Mouse (Mus musculus) layer of hippocampus, adult 18-20 months (tissue): ENCODE measurements at regions not wholly inside any gene's neighbourhood (a gene's known extent, or its start where the extent isn't known, plus 50 kb on each side); places are given as distances from the start of the nearest gene placed in this dataset.
"Not testable (repeated sequence)": the region's sequence is repeated elsewhere in the genome, so short reads cannot be mapped to it uniquely, and the experiment has no call there.

Experiments
- DNase-seq, 2 experiments: peaks; one replicate each; pipeline ENCODE4 v3.0.0; 2022; ENCODE audit warnings: low spot score in 2 of 2

DNA sequence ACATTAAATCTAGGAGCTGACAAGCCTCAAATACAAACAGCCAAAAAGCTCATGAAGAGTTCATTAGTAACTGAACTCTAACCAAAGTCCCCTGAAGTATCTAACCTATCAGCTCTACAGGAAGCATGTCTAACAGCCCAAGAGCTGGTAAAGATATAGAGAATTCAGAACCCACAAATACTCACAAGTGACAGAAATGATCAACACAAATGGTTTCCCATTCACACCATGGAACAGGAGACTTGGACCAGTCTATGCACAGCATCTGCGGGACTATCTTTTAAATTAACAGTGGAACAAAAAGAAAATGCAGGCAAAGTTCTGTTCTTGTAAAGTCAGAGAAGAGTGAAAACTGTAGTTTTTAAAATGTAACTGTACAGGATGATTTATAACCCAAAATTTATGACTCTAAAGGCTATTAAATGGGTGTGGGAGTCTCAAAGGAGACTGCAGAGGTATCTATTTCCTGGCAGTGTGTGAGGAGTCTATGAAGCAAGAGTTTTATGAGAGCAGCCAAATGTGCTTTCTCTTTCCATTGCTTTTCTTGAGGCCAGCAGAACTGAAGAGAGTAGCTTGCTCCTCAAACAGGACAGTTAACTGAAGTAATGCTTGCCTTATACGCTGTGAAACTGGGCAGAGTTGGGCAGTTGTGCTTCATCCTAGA lies 152.7 kb upstream of the Mad2l1 start:
- DNase-seq: no peak

DNA sequence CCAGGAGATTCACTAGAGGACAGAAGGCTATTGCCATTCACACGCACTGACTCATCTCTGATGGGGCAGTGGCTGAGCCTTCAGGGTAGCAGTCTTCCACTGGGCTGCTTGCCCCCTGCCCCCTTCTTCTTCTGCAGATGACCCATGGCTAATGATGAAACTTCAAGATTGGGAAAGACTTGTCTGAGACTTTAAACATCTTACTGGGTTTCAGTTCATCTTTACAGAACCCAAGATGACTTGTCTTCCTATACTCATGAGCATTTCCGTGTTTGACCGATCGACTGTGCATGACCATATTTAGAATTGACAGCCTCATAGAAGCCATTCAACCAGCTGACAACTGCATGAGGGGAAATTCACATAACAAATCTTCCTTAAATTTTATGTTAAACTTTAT lies 140.0 kb upstream of the Mad2l1 start:
- DNase-seq: no peak

DNA sequence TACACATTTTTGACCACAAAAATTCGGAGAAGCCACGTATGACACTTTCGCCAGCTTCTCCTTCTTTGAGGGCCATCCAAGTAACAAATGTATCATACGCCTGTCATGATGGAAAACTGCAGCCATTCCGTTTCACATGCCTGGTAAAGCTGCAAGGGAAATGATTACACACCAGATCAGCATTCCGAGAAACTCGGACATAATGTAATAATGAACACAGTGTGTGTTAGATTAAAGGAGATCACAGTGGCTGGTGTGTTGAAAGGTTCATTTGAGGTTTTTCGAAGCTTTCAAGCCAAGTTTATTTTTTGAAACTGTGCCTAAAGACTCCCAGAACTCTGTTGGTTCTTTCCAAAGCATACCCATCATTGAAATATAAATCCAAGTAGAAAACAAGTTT lies 137.8 kb upstream of the Mad2l1 start:
- no peak for DNase-seq

- DNase-seq: no peak
Measured at GRCm38 (mm10) chr6:66398674-66399073, 136.5 kb upstream of the Mad2l1 start.

- peak; percentile 10 to 22 for DNase-seq
Measured at GRCm38 (mm10) chr6:66399091-66399755, 136.0 kb upstream of the Mad2l1 start.

DNA sequence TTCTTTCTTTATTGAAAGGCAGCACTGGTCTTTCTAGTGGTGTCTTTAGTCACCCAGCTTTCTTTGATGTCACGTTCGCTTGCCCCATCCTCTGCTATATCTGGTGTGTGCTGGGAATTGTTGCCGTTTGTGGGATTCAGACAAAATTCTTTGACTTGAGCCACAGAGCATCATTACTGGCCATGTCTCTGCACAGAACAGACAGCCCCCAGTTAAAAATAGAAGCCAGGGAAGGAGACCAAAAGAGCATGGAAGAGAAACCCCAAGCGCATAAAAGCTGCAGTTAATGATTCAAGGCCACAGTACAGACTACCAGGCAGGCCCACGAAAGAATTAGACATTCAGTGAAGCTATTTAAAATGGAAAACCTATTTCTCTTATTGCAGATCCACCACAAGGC lies 133.7 kb upstream of the Mad2l1 start:
- no peak for DNase-seq

DNA sequence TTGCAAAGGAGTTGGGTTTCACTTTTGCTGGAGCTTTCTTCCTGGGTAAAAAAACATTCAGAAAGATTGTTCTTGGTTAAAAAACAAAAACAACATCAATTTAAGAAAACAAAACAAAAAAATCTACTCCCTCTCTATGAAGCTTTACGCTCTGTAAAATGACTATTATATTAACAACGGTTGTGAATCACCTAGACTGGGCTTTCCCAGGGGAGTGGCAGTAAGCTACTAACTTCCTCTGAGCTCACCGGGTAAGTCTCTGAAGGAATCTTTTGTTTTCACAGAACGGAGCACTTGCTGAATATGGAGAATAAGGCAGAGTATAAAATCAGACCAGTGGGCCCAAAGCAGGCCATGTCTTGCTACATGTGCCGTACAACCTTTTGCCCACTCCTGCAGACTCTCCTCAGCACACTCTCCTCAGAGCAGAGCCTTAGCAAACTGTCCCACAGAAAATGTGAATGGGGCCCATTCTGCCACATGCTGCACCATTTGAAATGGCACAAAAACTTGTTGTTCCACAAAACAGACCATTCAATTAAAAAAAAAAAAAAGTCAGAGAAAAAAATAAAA lies 133.2 kb upstream of the Mad2l1 start:
- no peak for DNase-seq

DNA sequence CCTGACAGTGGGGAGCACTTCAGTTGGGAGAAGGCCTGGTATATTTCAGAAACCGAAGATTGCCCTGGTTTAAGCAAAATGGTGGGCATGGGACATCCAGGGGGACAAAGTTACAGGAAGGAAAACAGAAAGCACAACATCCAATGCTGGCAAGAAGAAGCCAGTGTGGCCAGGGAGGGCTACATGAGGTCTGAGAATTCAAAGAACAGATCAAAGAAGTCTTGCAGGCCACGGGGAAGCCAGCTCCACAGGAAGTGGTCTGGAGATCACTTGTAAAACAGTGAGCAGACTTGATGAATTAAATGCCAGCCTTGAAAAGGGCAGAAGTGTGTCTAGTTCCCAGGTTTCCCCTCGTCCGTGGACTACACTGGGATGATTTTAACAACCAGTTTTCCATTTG lies 120.4 kb upstream of the Mad2l1 start:
- no peak for DNase-seq

DNA sequence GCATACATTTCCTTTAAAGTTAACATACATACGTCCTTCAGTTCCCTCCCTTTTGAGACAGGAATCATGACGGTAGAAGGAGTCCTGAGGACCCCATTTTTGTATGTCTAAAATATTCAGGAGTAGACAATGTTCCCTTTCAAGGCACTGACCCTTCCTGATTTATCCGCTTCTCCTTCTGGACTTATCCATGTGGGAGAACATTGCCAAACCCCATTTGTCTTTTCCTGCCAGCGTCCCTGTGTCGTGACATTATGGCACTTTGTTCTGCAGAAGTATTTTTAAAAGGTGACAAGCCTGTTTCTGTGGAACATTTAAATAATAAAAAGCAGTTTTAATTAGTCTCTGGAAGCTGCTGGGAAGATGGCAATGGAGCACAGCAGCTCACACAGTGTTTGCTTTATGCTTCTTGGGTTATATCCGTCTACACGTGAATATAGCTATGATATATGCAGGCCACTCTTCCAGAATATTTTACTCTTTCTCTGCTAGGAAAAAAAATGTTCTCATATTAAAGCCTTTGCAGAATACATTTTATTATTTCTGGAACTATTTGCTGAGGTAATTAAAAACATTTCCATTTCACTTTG lies 115.6 kb upstream of the Mad2l1 start:
- peak in 1 of 2 experiments; percentile 2 for DNase-seq

- DNase-seq: no peak
Measured at GRCm38 (mm10) chr6:66428370-66428769, 106.8 kb upstream of the Mad2l1 start.

- DNase-seq: not testable (repeated sequence)
Measured at GRCm38 (mm10) chr6:66450408-66450807, 84.8 kb upstream of the Mad2l1 start.

DNA sequence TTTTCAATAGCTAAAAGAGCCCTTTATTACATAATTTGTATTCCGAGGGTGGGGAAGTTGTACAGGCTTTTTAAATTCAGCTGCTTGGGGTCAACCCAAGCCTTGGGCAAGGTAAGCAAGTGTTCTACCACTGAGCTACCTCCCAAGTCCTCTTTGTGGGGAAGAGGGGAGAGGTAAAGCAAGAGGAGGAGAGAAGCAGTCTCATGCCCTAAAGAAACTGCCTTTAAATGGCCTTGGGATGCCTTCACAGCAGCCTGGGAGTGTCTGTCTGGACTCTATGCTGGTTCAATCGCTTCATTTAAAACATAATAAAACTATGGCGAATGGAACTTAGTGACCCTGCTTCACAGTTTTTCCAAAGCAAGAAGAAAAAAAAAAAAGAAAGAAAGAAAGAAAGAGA lies 77.0 kb upstream of the Mad2l1 start:
- DNase-seq: no peak

GRCm38 (mm10) chr6:66464540-66464939 lies 70.7 kb upstream of the Mad2l1 start:
- no peak for DNase-seq

DNA sequence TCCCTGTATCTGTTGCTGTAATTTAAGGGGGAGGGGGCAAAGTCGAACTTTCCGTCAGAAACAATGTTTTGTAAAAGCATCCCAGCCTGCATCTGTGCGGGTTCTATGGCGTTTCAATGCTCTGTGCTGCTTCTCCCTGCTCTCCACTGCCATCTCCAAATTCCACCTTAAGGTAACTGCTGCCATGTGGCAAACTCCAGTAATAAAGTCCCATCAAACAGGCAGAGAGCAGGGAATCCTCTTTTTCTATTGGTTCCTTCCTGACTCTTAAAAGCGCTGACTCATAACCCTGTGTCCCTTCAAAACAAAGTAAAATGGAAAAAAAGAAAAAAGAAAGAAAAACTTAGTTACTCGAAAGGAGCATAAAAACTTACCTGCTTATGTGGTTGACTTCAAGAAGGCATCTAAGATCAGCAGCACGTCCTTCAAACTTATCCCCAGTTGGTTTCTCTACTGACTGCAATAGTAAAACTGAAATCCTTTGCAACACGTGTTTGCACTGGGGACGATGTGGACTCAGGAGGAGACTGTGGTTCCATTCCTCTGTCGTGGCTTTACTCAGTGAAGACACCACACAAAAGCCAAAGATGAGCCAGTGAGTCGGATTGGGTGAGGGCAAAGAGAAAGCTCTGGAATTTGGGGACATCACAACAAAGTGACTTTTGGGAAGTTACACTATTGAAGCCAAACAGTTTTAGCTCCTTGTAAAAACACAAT lies 69.9 kb upstream of the Mad2l1 start:
- DNase-seq: no peak

- DNase-seq: peak in 1 of 2 experiments; percentile 25
Measured at GRCm38 (mm10) chr6:66466757-66467156, 68.4 kb upstream of the Mad2l1 start.

DNA sequence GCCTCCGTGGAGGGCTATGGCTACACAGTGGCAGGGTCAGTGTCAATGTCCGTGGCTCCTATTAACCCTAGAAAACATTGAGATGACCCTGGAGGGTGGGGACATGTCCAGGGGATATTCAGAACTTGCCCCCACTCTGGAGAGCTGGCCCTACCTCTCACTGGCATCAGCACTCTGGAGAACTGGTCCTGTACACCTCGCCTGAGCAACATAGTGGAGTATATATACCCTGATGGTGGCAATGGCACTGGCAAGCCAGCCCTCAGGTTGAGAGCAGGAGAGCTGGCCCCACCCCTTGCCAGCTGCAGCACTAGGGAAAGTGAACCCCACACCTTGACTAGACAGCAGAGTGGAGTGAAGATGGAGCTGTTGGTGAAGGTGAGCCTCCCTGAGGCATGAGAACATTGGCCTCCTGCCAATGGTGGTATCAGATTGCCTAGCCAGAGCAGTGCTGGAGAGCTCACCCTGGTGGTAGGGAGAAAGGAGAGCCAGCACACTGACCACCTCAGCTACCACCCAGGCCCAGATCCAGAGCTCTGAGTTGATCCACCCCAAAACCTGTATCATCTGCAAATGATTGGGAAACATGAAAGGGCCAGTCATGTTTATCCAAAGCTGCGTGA lies 64.5 kb upstream of the Mad2l1 start:
- DNase-seq: no peak

DNA sequence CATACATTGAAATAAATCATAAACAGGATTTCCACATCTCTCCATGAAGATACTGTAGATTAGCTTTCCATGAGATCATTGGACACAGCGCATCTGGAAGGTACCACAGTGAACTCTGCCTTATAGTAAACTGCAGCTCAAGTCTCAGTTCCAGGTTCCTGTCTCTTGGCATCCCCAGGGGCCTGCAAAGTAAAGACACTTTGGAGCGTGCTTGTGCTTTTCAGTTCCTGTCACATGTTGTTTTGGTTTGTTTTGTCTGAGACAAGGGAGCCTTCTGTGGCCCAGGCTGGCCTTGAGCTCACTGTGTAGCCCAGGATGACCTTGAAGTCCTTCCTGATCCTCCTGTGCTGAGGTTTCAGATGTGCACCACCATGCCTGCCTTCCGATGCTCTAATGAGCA lies 63.4 kb upstream of the Mad2l1 start:
- no peak for DNase-seq

GRCm38 (mm10) chr6:66472697-66473096 lies 62.5 kb upstream of the Mad2l1 start:
- DNase-seq: no peak

DNA sequence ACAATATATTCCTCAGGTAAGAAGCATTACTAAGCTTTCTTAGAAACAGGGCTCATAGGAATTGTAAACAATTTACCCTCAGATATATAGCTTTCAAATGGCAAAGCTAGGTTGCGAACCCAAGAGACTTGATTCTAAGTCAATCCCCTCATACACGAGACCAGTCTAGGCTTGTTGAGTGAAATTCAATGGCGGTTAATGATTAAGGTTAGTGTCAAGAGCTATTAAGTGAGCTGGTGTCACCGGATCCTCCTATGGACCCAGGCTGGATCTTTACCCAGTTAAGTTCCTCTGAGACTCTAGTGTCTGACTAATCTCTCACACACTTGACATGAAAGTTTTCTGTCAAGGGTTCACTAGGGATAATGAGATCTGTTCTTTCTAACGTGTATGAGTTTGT lies 57.6 kb upstream of the Mad2l1 start:
- DNase-seq: no peak

GRCm38 (mm10) chr6:66478326-66478964 lies 56.7 kb upstream of the Mad2l1 start:
- DNase-seq: no peak

DNA sequence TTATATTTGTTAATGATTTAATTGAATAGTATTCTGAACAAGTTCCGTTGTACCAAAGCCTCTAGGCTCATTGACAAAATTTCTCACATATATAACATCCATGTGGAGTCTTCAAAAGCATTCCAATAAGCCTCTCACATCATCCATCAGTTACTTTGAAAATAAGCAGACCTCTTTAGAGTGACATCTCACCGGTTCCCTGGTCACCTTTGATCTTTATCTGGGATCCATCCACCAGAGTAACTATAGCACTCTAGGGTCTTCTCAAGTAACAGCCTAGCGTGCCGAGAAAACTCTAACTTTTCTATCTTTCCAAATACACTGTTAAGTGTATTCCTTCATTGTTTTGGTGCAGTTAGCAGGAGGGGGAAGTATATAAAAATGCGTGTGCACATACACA lies 55.6 kb upstream of the Mad2l1 start:
- no peak for DNase-seq
